Mouse (Mus musculus): ENCODE results near the gene Lrrc26. TPM values are rescaled to one million over a fixed set of nuclear protein-coding genes. Genes with fewer than 3 reads are reported as not detected.

Lrrc26 gene
- polyA plus RNA-seq, 1 experiment = 0.28 TPM

DNA sequence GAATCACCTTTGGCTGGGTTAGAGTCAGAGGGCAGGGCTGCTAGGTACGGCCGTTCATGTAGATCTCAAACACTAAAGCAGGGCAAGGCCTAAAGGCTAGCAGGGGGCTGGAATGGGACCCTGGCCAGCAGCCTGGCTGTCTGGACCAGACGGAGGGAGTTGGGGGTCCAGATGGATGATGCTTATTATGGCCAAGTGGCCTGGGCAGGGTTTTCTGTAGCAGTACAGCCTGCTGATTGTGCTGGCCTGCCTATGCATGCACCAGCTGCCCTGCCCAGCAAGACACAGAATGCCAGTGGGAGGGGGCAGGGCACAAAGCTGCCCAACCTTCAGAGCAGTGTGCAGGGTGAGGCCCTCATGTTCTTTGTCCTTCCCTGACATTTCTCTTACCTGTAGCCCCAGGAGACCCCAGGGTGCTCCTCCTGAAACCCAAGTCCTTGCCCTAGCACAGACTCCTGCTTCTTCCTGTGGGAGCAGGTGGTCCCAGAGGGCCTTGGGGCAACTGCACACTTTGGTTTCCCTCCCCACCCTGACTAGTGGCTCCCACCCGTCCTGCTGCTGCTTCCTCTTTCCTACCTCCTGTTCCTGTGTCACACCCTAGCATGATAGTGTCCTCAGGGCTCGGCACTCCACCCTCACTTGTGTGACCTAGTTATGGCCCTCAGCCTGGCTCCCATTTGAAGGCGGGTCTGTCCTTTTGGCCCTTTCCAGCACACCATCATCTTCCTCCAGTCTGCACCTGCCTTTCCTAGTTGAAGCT is 23.6 kb upstream of the Lrrc26 start:
- peaks cover 20% of the 10 kb centered on the region for H3K4me1 ChIP-seq (ENCODE audit: control insufficient read depth, insufficient read depth, insufficient read length)
- H3K4me3 ChIP-seq (ENCODE audit: extremely low read depth, insufficient read depth, insufficient read length) = no peak overlapping the region
- H3K27me3 ChIP-seq (ENCODE audit: control insufficient read depth, insufficient read depth, low read length) = no peaks in the 10 kb centered on the region
- peaks cover 5% of the 10 kb centered on the region for H3K36me3 ChIP-seq (ENCODE audit: control insufficient read depth, insufficient read depth, low read length)
- H3K27ac ChIP-seq (ENCODE audit: insufficient read depth, low read length) = 0 out of 2 replicates have a peak overlapping the region, but pooled peaks have one; percentile 1
- no peak for DNase-seq (ENCODE audit: low read depth in 1 of 2, low spot score in 2 of 2)
- 47% methylated on average over 6 of the region's 6 CpGs for WGBS
- TF ChIP-seq CTCF (IDR thresholded peaks at IDR 0.05; ENCODE audit: extremely low read depth, insufficient read depth, insufficient read length, insufficient replicate concordance) (no peak), POLR2A (IDR thresholded peaks at IDR 0.05; ENCODE audit: low read depth, low read length) (no peak)

DNA sequence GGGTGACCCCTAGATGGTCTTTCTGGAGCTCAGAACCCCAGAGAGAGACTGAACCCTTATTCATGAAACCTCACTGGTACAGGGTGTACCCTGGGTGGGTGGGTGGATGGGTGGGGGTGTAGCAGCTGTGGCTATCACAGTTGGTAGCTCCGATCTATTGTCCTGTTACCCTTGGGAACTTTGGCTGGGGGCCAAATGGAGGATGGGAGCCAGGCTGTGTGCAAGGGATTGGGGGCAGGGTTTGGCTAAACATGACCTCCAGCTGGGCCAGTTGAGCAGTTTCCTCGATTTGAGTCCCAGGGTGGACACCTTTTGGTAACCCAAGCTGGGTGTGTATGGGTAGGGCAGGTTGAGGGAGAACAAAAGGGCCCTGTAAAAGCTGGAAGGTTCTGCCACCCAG is 23.0 kb upstream of the Lrrc26 start:
- DNase-seq (ENCODE audit: low read depth in 1 of 2, low spot score in 2 of 2) = no peak
- peaks cover 5% of the 10 kb centered on the region for H3K36me3 ChIP-seq (ENCODE audit: control insufficient read depth, insufficient read depth, low read length)
- TF ChIP-seq CTCF (IDR thresholded peaks at IDR 0.05; ENCODE audit: extremely low read depth, insufficient read depth, insufficient read length, insufficient replicate concordance) = no peak
- no peak for TF ChIP-seq POLR2A (IDR thresholded peaks at IDR 0.05; ENCODE audit: low read depth, low read length)
- H3K27me3 ChIP-seq (ENCODE audit: control insufficient read depth, insufficient read depth, low read length) = no peaks in the 10 kb centered on the region
- peaks cover 20% of the 10 kb centered on the region for H3K4me1 ChIP-seq (ENCODE audit: control insufficient read depth, insufficient read depth, insufficient read length)
- 61% methylated on average over 2 of the region's 2 CpGs for WGBS
- H3K4me3 ChIP-seq (ENCODE audit: extremely low read depth, insufficient read depth, insufficient read length) = no peak overlapping the region
- no peak overlapping the region for H3K27ac ChIP-seq (ENCODE audit: insufficient read depth, low read length)

DNA sequence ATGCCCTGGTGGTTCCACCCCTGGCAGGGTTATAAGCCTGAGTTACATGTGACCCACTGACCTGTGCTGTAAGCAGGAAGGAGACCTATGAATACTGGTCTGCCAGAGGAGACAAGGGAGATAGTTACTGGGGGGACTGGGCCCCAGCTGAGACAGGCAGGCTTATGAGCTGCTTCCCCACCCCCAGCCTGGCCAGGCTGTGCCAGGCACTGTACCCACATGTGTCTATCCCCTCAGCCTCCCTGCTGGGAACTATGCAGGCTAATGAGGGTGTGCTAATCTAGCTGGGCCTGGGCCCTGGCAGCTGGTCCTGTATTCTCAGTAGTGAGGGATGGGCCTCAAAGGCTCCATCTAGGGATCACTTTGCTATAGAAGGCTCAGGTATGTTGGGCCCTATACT is 22.5 kb upstream of the Lrrc26 start:
- H3K4me1 ChIP-seq (ENCODE audit: control insufficient read depth, insufficient read depth, insufficient read length) = peaks cover 20% of the 10 kb centered on the region
- no peaks in the 10 kb centered on the region for H3K27me3 ChIP-seq (ENCODE audit: control insufficient read depth, insufficient read depth, low read length)
- no peak for TF ChIP-seq POLR2A (IDR thresholded peaks at IDR 0.05; ENCODE audit: low read depth, low read length)
- no peak for TF ChIP-seq CTCF (IDR thresholded peaks at IDR 0.05; ENCODE audit: extremely low read depth, insufficient read depth, insufficient read length, insufficient replicate concordance)
- H3K36me3 ChIP-seq (ENCODE audit: control insufficient read depth, insufficient read depth, low read length) = peaks cover 5% of the 10 kb centered on the region
- H3K4me3 ChIP-seq (ENCODE audit: extremely low read depth, insufficient read depth, insufficient read length) = no peak overlapping the region
- no peak overlapping the region for H3K27ac ChIP-seq (ENCODE audit: insufficient read depth, low read length)
- DNase-seq (ENCODE audit: low read depth in 1 of 2, low spot score in 2 of 2) = no peak

GRCm38 (mm10) chr2:25267746-25268309 is 21.9 kb upstream of the Lrrc26 start:
- Histone ChIP-seq H3K36me3 (ENCODE audit: control insufficient read depth, insufficient read depth, low read length) (peaks cover 5% of the 10 kb centered on the region), H3K4me1 (ENCODE audit: control insufficient read depth, insufficient read depth, insufficient read length) (peaks cover 21% of the 10 kb centered on the region), H3K4me3 (ENCODE audit: extremely low read depth, insufficient read depth, insufficient read length) (no peak overlapping the region), H3K27me3 (ENCODE audit: control insufficient read depth, insufficient read depth, low read length) (no peaks in the 10 kb centered on the region), H3K27ac (ENCODE audit: insufficient read depth, low read length) (no peak overlapping the region)
- 81% methylated on average over 4 of the region's 4 CpGs for WGBS
- TF ChIP-seq CTCF (IDR thresholded peaks at IDR 0.05; ENCODE audit: extremely low read depth, insufficient read depth, insufficient read length, insufficient replicate concordance) (no peak), POLR2A (IDR thresholded peaks at IDR 0.05; ENCODE audit: low read depth, low read length) (no peak)
- no peak for DNase-seq (ENCODE audit: low read depth in 1 of 2, low spot score in 2 of 2)

DNA sequence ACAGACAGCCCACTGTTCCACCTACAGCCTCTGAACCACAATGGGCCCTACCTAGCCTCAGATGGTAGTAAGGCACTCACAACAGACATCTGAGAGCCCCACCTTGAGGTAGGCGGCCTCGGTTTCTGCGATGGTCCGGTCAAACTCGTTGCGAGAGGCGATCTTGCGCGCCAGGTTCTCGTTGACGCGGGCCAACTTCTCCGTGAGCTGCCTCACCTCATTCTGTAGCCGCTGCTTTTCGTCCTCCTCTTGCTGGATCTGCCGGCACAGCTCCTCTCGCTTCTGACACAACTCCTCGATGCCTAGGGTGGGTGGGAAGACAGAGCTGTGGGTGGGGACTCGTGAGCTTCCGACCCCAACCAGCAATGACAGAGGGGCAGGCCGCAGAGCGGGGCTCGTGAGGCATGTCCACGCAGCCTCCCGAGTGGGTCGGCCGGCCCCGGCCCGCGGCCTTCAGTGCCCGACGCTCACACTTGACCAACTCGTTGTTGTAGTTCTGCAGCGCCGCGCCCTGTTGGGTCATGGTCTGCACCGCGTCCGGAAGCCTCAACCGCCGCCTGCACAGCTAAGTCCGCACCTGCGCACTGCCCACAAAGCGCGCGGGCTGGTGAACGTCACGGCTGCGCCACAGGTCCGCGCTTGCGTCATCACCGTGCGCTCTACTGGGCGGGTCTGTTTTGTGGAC is 17.7 kb upstream of the Lrrc26 start, which contains the start of the genes Ssna1 and Anapc2:
TSS of gene Ssna1 (minus strand) at position 612 of the 685 bp plus-strand sequence.
TSS of gene Anapc2 (plus strand) at position 652 of the 685 bp plus-strand sequence.
- Histone ChIP-seq H3K4me1 (ENCODE audit: control insufficient read depth, insufficient read depth, insufficient read length) (peaks cover 3% of the 10 kb centered on the region; the same call in 1 of the 2 replicates), H3K36me3 (ENCODE audit: control insufficient read depth, insufficient read depth, low read length) (peaks cover 15% of the 10 kb centered on the region), H3K27me3 (ENCODE audit: control insufficient read depth, insufficient read depth, low read length) (no peaks in the 10 kb centered on the region), H3K27ac (ENCODE audit: insufficient read depth, low read length) (peak within 1 kb of the TSS; percentile 82), H3K4me3 (ENCODE audit: extremely low read depth, insufficient read depth, insufficient read length) (peak within 1 kb of the TSS; percentile 78)
- DNase-seq (ENCODE audit: low read depth in 1 of 2, low spot score in 2 of 2) = peak; percentile 89 to 94
- TF ChIP-seq CTCF (IDR thresholded peaks at IDR 0.05; ENCODE audit: extremely low read depth, insufficient read depth, insufficient read length, insufficient replicate concordance) = no peak
- TF ChIP-seq POLR2A (IDR thresholded peaks at IDR 0.05; ENCODE audit: low read depth, low read length) = peak; percentile 65
- WGBS = under 1% methylated on average over 55 of the region's 55 CpGs

- H3K36me3 ChIP-seq (ENCODE audit: control insufficient read depth, insufficient read depth, low read length) = peaks cover 16% of the 10 kb centered on the region
- no peak for TF ChIP-seq CTCF (IDR thresholded peaks at IDR 0.05; ENCODE audit: extremely low read depth, insufficient read depth, insufficient read length, insufficient replicate concordance)
- TF ChIP-seq POLR2A (IDR thresholded peaks at IDR 0.05; ENCODE audit: low read depth, low read length) = no peak
These were observed 17.2 kb upstream of the Lrrc26 start for GRCm38 (mm10) chr2:25272515-25272914.

More at GRCm38 (mm10) chr2:25272515-25272914, 17.2 kb upstream of the Lrrc26 start:
- peak overlapping the region; percentile 3; the same call in 1 of the 2 replicates for H3K27ac ChIP-seq (ENCODE audit: insufficient read depth, low read length)
- peaks cover 3% of the 10 kb centered on the region; the same call in 1 of the 2 replicates for H3K4me1 ChIP-seq (ENCODE audit: control insufficient read depth, insufficient read depth, insufficient read length)
- under 1% methylated on average over 29 of the region's 29 CpGs for WGBS
- H3K27me3 ChIP-seq (ENCODE audit: control insufficient read depth, insufficient read depth, low read length) = no peaks in the 10 kb centered on the region
- no peak for DNase-seq (ENCODE audit: low read depth in 1 of 2, low spot score in 2 of 2)
- H3K4me3 ChIP-seq (ENCODE audit: extremely low read depth, insufficient read depth, insufficient read length) = peak overlapping the region; percentile 78
